Mouse (Mus musculus) liver (tissue): ENCODE results near the gene Spef1.

Experiments
- DNase-seq: peaks from one replicate; pipeline ENCODE4 v3.0.0-alpha.2; 2020; ENCODE audit warnings: mixed read lengths

Spef1 gene

DNA sequence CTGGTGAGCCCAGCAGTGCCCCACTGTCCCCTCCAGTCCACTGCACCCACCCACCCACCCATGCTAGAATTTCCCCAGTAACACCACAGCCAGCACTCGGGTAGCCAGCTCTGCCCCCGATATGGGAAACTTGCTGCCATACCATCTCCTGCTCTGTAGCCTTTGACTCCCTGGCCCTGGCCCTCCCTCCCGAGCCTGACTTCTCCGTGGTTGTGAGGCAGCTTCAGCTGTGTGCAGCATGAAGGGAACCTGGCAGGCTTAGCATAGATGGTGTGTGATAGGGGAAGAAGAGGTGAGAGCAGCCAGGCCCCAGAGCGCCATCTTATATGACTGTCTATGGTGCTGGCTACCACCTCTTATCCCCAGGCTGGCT, 46.6 kb downstream of the Spef1 start:
- no peak for DNase-seq

- DNase-seq, result peak; percentile 3
Observed at GRCm38 (mm10) chr2:131139886-131140532, 47.1 kb downstream of the Spef1 start.

GRCm38 (mm10) chr2:131139287-131139686, 47.8 kb downstream of the Spef1 start:
- DNase-seq, result no peak

- DNase-seq, result no peak
Observed at GRCm38 (mm10) chr2:131138760-131139159, 48.3 kb downstream of the Spef1 start.

DNA sequence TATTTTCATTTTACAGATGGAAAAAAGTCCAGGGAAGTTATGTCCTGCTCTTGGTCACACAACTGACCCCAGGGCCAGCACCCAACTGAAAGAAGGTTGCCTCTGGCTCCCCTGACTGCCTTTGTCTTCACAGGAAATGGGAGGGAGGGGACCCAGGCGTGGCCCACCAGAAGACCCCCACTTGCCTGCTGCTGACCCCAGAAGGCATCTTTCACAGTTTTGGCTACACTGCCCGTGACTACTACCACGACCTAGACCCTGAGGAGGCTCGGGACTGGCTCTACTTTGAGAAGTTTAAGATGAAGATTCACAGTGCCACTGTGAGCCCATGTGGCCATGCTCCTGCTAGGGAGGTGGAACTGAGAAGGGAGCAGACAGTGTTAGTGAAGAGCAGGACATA, 48.8 kb downstream of the Spef1 start:
- DNase-seq, result no peak

DNA sequence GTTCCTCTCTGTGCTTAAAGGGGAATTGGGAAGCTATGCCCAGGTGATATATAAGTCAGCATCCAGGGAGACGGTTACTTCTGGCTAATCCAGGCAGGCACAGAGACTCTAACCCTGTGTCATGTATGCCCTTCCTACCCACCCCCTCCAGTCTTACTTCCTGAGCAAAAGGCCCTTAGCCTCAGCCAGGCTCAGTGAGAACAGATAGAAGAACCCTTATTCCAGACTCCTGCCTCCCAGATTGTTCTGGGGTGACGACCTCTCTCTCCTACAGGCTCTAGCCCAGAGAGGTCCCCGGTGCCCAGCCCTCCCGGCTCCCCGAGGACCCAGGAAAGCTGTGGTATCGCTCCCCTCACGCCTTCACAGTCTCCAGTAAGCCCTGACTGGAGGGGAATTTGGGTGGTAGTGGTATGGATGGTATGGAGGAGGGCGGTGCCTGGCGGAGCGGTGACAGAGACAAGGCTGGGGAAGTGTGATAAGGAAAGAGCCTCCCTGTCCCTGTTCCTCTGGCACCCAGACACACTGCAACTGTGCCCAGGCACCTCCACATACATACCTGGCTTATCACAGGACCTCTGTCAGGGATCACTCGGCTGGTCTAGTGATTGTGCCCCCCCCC, 51.5 kb downstream of the Spef1 start:
- DNase-seq, result peak; percentile 93

- peak; percentile 36 for DNase-seq
Observed at GRCm38 (mm10) chr2:131134826-131135400, 52.2 kb downstream of the Spef1 start.

DNA sequence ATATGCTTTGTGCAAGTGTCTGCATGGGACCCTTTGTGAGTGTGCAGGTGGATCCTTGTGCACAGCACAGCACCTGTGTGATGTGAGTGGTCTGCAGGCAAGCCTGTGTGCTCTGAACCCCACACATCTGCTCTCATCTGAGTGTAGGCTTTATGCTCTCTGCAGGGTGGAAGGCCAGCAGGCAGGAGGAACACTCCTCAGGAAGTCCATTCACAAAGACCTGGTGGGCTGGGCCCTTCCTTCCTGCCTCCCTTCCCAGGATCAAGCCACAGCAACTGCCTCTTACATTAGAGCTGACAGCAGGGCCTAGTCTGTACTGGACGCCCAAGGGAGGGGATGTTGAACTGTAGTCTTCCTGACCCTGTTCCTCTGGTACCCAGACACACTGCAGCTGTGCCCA, 52.7 kb downstream of the Spef1 start:
- DNase-seq, result peak; percentile 27

DNA sequence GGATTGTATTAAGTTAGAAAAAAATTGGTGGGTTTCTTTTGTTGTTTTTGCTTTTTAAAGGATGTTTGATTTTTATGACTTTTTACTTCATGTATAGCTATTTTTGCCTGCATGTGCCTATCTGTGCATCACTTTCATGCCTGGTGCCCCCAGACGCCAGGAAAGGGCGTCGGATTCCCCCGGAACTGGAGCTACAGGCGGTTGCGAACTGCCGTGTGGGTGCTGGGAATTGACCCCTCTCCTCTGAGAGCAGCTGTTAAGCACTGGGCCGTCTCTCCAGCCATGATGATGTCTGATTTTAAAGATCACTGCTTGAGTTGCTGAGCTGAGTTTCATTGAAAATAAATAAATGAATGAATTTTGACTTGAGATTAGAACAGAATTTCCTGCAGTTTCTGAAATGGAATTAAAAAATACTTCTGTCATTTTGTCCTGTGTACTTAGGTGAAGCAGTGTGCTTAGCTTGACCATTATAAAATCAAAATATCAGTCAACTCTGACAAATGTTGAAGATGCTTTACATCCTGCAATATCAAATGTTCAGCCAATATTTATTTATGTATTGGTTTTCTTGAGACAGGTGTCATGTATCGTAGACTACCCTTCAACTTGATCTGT, 54.0 kb downstream of the Spef1 start, which contains the start of gene Gm11037:
TSS of gene Gm11037 (plus strand) at position 568 of the 618 bp plus-strand sequence.
- DNase-seq, result no peak

DNA sequence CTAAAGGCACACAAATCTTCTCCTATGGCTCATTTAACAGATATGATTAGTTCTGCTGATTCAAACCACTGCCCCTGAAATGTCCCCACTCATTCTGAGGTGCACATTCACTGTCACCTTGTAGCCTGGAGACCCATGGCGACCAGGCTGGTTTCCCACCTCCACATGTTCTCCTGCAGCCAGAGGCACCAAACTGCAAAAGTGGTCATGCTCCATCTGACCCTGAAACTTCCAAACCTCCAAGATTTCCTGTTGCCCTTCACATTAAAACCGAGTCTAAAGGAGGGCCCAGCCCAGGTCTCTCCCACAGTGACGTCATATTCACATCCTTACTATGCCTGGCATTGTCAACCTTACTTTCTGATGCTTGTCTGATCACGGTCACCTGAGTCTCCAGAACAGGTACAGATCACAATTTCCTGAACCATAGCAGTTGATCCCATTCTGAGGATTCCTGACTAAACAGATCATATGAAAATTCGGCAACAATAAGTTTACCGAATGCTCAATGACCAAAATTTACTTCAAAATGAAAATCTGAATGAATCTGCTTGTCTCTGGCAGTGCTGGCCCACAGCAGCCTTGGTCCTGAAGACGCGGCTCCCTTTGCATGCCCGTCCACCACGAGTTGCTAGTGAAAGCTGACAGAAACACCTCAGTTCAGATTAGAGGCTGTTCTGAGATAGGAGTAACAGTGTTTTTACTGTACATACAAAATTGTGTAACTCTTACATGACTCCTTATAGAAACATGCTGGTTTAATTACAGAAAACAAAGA, 54.8 kb downstream of the Spef1 start:
- no peak for DNase-seq

DNA sequence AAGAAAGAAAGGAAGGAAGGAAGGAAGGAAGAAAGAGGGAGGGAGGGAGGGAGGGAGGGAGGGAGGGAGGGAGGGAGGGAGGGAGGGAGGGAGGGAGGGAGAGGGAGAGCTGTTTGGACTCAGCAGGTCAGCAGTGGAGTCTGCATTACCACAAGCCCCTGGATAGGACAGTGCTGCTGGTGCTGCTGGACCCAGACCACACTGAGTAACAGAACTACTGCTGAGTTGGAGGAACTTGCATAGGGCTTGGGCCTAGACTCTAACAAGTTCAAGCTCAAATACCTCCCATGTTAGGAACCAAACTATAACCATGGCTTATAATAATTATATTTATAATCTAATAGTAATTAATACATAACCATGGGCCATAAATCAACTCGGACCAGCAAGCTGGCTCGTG, 56.2 kb downstream of the Spef1 start:
- no peak for DNase-seq

DNA sequence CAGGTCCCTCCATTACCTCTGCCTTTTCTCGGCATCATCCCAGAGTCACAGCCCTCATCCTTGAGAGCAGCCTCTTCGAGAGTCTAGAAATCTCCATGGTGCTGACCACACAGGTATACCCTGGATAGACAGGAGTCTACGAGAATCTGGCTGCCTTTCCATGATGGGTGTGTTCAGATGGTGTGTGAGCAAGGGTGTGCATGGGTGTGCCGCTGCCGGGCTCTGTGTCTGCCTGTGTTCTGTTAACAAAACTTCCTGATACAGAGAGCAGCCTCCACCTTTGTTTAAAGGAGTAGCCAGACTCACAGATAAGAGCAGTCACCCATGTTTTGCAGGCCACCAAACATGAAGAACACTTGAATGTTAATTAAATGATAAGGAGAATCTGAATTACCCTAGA, 57.2 kb downstream of the Spef1 start:
- peak; percentile 81 for DNase-seq

- no peak for DNase-seq
Observed at GRCm38 (mm10) chr2:131128636-131129157, 58.4 kb downstream of the Spef1 start.

GRCm38 (mm10) chr2:131128211-131128610, 58.9 kb downstream of the Spef1 start:
- DNase-seq, result no peak

DNA sequence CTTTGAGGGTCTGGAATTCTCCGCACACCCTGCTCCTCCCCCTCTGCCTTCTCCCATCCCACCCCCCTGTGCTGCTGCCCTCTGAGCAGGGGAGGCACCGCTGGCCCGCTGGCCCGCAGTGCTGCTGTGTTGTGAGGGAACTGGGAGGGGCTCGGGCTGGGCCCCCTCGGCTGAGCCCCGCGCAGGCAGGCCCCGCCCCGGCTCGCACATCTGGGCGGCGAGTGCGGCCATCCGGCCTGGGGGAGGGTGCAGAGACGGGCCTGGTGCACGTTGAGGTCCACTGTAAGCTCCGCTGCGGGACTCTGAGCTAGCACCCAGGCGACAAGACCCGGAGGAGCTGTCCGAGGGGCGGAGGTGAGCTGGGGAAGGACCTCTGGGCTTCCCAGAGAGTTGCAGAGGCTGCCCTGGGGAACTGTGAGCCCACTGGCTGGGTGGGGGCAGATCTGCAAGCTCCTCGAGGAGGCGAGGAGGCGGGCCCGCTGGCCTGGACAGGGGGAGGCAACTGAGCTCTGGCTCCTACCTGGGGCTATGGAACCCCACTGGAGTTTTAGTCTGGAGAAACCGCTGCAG, 59.8 kb downstream of the Spef1 start, which contains the start of gene Hspa12b:
TSS of gene Hspa12b (plus strand) at position 120 of the 570 bp plus-strand sequence.
- peak; percentile 86 for DNase-seq

DNA sequence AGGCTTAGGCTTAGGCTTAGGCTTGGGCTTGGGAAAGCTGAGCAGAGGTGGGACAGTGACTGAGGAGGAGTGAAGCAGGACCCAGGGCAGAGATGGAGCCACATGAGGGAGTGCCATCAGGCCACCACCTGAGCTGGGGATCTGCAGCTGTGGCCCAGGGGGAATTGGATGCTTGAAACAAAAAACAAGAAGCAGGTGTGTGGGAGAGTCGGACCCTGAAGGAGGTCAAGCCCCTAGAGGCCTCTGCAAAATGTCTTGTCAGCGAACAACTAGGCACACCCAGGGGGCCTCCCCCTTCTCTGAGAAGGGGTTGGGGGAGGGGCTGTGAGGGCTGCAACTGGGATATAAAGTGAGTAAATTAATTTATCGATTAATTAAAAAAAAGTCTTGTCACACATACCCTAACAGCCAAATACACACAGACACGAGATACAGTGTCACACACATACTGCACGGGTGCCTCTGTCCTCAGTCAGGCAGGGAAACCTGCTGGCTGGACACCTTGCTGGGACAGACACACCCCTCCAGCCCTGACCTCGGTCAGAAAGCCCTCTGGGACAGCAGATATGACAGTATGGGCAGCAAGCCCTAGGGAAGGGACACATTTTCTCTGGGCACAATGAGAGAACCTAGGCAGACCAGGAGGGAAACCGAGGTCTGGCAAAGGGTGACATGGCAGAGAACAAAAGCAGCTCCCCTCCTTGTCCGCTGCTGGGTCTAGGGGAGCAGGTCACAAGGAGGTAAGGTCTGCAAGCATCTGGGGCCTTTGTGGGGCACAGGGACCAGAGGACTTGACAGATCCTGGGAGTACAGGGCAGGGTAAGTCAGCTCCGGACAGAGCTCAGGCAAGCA, 60.9 kb downstream of the Spef1 start:
- DNase-seq, result no peak

GRCm38 (mm10) chr2:131125157-131125963, 61.7 kb downstream of the Spef1 start:
- DNase-seq, result no peak

DNA sequence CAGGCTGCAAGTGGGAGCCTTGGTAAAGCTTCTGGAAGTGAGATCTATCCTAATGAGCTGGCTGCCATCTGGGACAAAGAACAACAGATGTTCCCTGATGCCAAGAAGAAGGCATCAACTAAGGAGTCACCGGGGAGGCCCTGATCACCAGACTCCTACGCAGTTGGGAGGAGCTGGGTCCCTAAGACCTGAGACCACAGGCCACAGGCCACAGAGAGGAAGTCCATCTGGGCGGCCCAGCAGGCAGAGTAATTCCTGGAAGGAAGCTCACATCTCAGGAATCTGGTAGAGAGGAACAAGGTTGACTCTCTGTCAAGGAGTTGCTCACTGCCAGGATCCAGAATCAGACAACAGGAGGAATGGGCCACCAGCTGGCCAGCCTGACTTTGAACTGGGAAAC, 62.9 kb downstream of the Spef1 start:
- no peak for DNase-seq
